Mouse (Mus musculus) liver, adult 2 months (tissue): ENCODE results near the gene Ldah. TPM values are rescaled to one million over a fixed set of nuclear protein-coding genes. Genes with fewer than 3 reads are reported as not detected.

Source experiments
- DNase-seq: peaks from one replicate; pipeline ENCODE4 v3.0.0-alpha.2; 2011; ENCODE audit warnings: low read depth, low spot score; ENCODE audit errors: extremely low read depth
- H3K27ac ChIP-seq: fragments of 200-500 bp; replicated peaks from 2 replicates; pipeline ENCODE4 v1.5.1; 2012; ENCODE audit warnings: low read depth, mild to moderate bottlenecking, control low read depth, inconsistent platforms, low read length; ENCODE audit not compliant: insufficient read depth
- H3K27me3 ChIP-seq: fragments of 200-500 bp; 2 replicates; pipeline ENCODE4 v1.6.1; 2012; ENCODE audit warnings: mild to moderate bottlenecking, moderate library complexity, low read length, inconsistent platforms; ENCODE audit not compliant: control insufficient read depth, insufficient read depth
- H3K36me3 ChIP-seq: fragments of 200-500 bp; 2 replicates; pipeline ENCODE4 v1.6.1; 2012; ENCODE audit warnings: low read length, inconsistent platforms; ENCODE audit not compliant: control insufficient read depth, insufficient read depth
- H3K4me1 ChIP-seq: fragments of 200-500 bp; 2 replicates; pipeline ENCODE4 v1.6.1; 2011; ENCODE audit warnings: low read length; ENCODE audit not compliant: control insufficient read depth, insufficient read depth
- H3K4me3 ChIP-seq: fragments of 200-500 bp; 2 replicates; pipeline ENCODE4 v1.5.1; 2011; ENCODE audit warnings: low read depth, mild to moderate bottlenecking, control low read depth, low read length, moderate library complexity; ENCODE audit not compliant: insufficient read depth
- H3K79me2 ChIP-seq: fragments of 200-500 bp; 2 replicates; pipeline ENCODE4 v1.6.1; 2012; ENCODE audit warnings: inconsistent platforms, mild to moderate bottlenecking, low read length, moderate library complexity; ENCODE audit not compliant: control insufficient read depth, insufficient read depth
- H3K9ac ChIP-seq: fragments of 200-500 bp; 2 replicates; pipeline ENCODE4 v1.6.1; 2012; ENCODE audit warnings: low read depth, mild to moderate bottlenecking, control low read depth, inconsistent platforms, low read length
- CTCF ChIP-seq: fragments of 200-500 bp; IDR thresholded peaks from 2 replicates; pipeline ENCODE4 v1.5.1; 2011; ENCODE audit warnings: low read depth, low read length, control low read depth
- POLR2A ChIP-seq: fragments of 200-500 bp; IDR thresholded peaks from 2 replicates; pipeline ENCODE4 v1.6.1; 2011; ENCODE audit warnings: low read length, control low read depth; ENCODE audit not compliant: insufficient read depth; ENCODE audit errors: extremely low read depth
- WGBS: fragments of 180-500 bp; shearing (Covaris S2); methylation state at CpG from one replicate; pipeline ENCODE4 v1.1.7; 2018; 5-methylcytosine and 5-hydroxymethylcytosine counted together
- polyA plus RNA-seq: library from polyadenylated mRNA; depleted of rRNA; stranded (reverse); fragments of >200 nt; gene quantifications from 2 replicates; pipeline ENCODE4 v1.2.3, GENCODE M21; 2012; rRNA removed
- total RNA-seq: library from RNA; depleted of rRNA; stranded (reverse); fragments of >200 nt; gene quantifications from 2 replicates; pipeline ENCODE4 v1.2.3, GENCODE M21; 2014; rRNA removed

Ldah gene
- total and polyA plus RNA-seq, 2 experiments = 22.5 to 30.3 TPM

- WGBS = 91% methylated on average over 14 of the region's 14 CpGs
- Histone ChIP-seq H3K4me1 (peaks cover 12% of the 10 kb centered on the region), H3K79me2 (no peaks in the 10 kb centered on the region), H3K36me3 (no peaks in the 10 kb centered on the region), H3K9ac (no peak overlapping the region), H3K27me3 (no peaks in the 10 kb centered on the region), H3K27ac (no peak overlapping the region), H3K4me3 (no peak overlapping the region)
- DNase-seq = no peak
- TF ChIP-seq POLR2A = no peak
- TF ChIP-seq CTCF = no peak
Observed at GRCm38 (mm10) chr12:8331489-8332173, 123.7 kb downstream of the Ldah start.

DNA sequence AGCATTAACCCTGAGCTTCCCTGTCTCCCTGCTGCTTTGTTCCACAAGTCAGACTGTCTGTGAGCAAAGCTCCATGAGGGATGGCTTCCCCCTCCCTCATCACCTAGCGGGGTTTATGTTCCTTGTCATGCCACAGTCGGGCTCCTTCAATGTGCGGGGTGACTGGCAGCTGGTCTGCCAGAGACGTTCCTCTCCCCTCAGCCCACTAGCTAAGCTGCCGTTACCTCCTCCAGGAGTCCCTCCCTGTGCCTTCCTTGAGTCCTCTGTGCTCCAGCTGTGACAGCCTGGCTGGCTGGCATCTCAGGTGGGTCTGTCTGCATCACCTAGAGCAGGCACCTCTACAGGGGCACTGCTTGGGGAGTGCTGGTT, 124.3 kb downstream of the Ldah start:
- Histone ChIP-seq H3K27me3 (no peaks in the 10 kb centered on the region), H3K79me2 (no peaks in the 10 kb centered on the region), H3K36me3 (no peaks in the 10 kb centered on the region), H3K4me3 (no peak overlapping the region), H3K4me1 (peaks cover 12% of the 10 kb centered on the region), H3K27ac (no peak overlapping the region), H3K9ac (no peak overlapping the region)
- 96% methylated on average over 5 of the region's 5 CpGs for WGBS
- TF ChIP-seq POLR2A = no peak
- TF ChIP-seq CTCF = no peak
- DNase-seq = no peak

DNA sequence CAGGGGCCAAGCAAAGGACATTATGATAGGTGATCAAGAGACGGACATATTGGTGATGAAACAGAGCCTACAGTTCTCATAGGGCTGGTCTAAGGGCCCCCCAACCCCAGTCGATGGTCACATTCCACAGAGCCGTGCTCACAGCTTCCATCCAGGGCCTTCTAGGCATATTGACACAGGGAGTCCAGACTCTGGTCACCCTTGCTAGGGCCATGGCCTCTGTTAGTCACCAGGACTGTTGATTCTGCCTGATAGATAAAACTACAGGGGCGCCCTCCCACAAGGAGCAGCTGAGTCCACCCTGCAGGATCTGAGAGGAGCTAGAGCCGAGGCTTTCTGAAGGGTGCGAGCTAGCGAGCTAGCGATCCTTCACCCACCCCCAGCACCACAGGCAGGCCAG, 125.7 kb downstream of the Ldah start:
- H3K4me1 ChIP-seq = peaks cover 12% of the 10 kb centered on the region
- DNase-seq = peak; percentile 68
- no peak overlapping the region for H3K9ac ChIP-seq
- TF ChIP-seq POLR2A = no peak
- no peak for TF ChIP-seq CTCF
- no peaks in the 10 kb centered on the region for H3K79me2 ChIP-seq
- no peak overlapping the region for H3K4me3 ChIP-seq
- peak overlapping the region; percentile 51 for H3K27ac ChIP-seq
- WGBS = 42% methylated on average over 8 of the region's 8 CpGs
- H3K27me3 ChIP-seq = no peaks in the 10 kb centered on the region
- no peaks in the 10 kb centered on the region for H3K36me3 ChIP-seq

DNA sequence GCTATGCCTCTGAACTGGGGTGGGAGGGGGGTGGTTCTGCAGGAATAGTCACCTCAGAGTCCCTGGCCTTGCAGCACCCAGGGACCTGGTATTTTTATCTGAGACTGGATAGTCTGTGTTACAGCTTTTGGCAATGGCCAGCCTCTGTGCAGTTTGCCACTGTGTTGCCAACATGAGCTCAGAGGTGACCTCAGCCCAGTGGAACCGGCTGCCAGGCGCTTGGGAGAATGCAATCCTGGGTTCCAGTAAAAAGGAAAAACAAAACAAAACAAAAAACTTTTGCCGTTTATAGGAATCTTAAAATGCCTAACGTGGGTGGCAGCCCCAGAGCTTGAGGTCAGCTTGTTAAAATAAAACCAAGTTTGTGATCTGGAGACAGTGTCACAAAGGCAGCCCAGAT, 126.4 kb downstream of the Ldah start:
- WGBS = 20% methylated on average over 4 of the region's 4 CpGs
- no peak overlapping the region for H3K4me3 ChIP-seq
- no peak overlapping the region for H3K9ac ChIP-seq
- peak overlapping the region; percentile 71 for H3K27ac ChIP-seq
- H3K4me1 ChIP-seq = peaks cover 12% of the 10 kb centered on the region
- H3K79me2 ChIP-seq = no peaks in the 10 kb centered on the region
- TF ChIP-seq POLR2A = no peak
- TF ChIP-seq CTCF = no peak
- H3K27me3 ChIP-seq = no peaks in the 10 kb centered on the region
- H3K36me3 ChIP-seq = no peaks in the 10 kb centered on the region
- peak; percentile 83 for DNase-seq

Other genes starting within 250 kb of the Ldah start
- gene Apob, start 230.5 kb upstream of the Ldah start, total RNA-seq = 3,703 and 3,713 TPM in 2 replicates
- gene Apob, start 230.5 kb upstream of the Ldah start, polyA plus RNA-seq = 469 and 490 TPM in 2 replicates
- not detected in 2 replicates for gene Gdf7, start 93.8 kb downstream of the Ldah start, total RNA-seq
- gene Gdf7, start 93.8 kb downstream of the Ldah start, polyA plus RNA-seq = not detected in 2 replicates
- gene Hs1bp3, start 105.3 kb downstream of the Ldah start, total RNA-seq = 3.0 and 5.2 TPM in 2 replicates
- 13.5 and 16.6 TPM in 2 replicates for gene Hs1bp3, start 105.3 kb downstream of the Ldah start, polyA plus RNA-seq